Mouse (Mus musculus): Measurements from ENCODE around the gene Fam114a1. TPM values are rescaled to one million over a fixed set of nuclear protein-coding genes. Genes with fewer than 3 reads are reported as not detected.
A peak's percentile ranks its signal among the peaks of the same experiment; 100 is the strongest.

The Fam114a1 gene
- polyA plus RNA-seq, 1 experiment from 2014 or later = 50.2 TPM

- 84% methylated on average over 2 of the region's 2 CpGs for WGBS
Observed at GRCm38 (mm10) chr5:65076087-65076486, 106.2 kb downstream of the Fam114a1 start.

GRCm38 (mm10) chr5:65076748-65077147 lies 106.9 kb downstream of the Fam114a1 start:
- no peaks in the 10 kb centered on the region for H3K9me3 ChIP-seq (ENCODE audit: control insufficient read depth, low read depth, low read length)
- H3K4me1 ChIP-seq (ENCODE audit: control insufficient read depth, insufficient read depth, low read length) = no peaks in the 10 kb centered on the region
- H3K36me3 ChIP-seq (ENCODE audit: control insufficient read depth, insufficient read depth, low read length) = no peaks in the 10 kb centered on the region
- H3K4me3 ChIP-seq (ENCODE audit: low read depth, low read length) = no peak overlapping the region
- no peak overlapping the region for H3K27ac ChIP-seq (ENCODE audit: low read length)
- ATAC-seq (ENCODE audit: insufficient number of reproducible peaks, insufficient read depth, low FRiP score, low read depth) = no peak
- WGBS = 43% methylated on average over 3 of the region's 3 CpGs
- no peak overlapping the region for H3K9ac ChIP-seq (replicated peaks; ENCODE audit: low read depth, low read length)
- no peaks in the 10 kb centered on the region for H3K27me3 ChIP-seq (ENCODE audit: control insufficient read depth, insufficient read depth, low read length)
- H3K4me2 ChIP-seq (replicated peaks; ENCODE audit: low read depth, low read length) = no peak overlapping the region

More at GRCm38 (mm10) chr5:65076087-65076486, 106.2 kb downstream of the Fam114a1 start:
- no peaks in the 10 kb centered on the region for H3K36me3 ChIP-seq (ENCODE audit: control insufficient read depth, insufficient read depth, low read length)
- no peaks in the 10 kb centered on the region for H3K4me1 ChIP-seq (ENCODE audit: control insufficient read depth, insufficient read depth, low read length)
- no peak overlapping the region for H3K4me3 ChIP-seq (ENCODE audit: low read depth, low read length)
- H3K27ac ChIP-seq (ENCODE audit: low read length) = no peak overlapping the region
- H3K4me2 ChIP-seq (replicated peaks; ENCODE audit: low read depth, low read length) = no peak overlapping the region
- ATAC-seq (ENCODE audit: insufficient number of reproducible peaks, insufficient read depth, low FRiP score, low read depth) = no peak
- H3K9me3 ChIP-seq (ENCODE audit: control insufficient read depth, low read depth, low read length) = no peaks in the 10 kb centered on the region
- H3K27me3 ChIP-seq (ENCODE audit: control insufficient read depth, insufficient read depth, low read length) = no peaks in the 10 kb centered on the region
- no peak overlapping the region for H3K9ac ChIP-seq (replicated peaks; ENCODE audit: low read depth, low read length)

- WGBS = 94% methylated on average over 4 of the region's 4 CpGs
- ATAC-seq (ENCODE audit: insufficient number of reproducible peaks, insufficient read depth, low FRiP score, low read depth) = no peak
- H3K9ac ChIP-seq (replicated peaks; ENCODE audit: low read depth, low read length) = no peak overlapping the region
Observed at GRCm38 (mm10) chr5:65078081-65078480, 108.2 kb downstream of the Fam114a1 start.

GRCm38 (mm10) chr5:65079881-65080280 lies 110.0 kb downstream of the Fam114a1 start:
- Histone ChIP-seq H3K27ac (ENCODE audit: low read length) (no peak overlapping the region), H3K27me3 (ENCODE audit: control insufficient read depth, insufficient read depth, low read length) (no peaks in the 10 kb centered on the region), H3K4me2 (replicated peaks; ENCODE audit: low read depth, low read length) (peak overlapping the region; percentile 24), H3K4me3 (ENCODE audit: low read depth, low read length) (peak overlapping the region; percentile 15; the same call in 1 of the 2 replicates), H3K9me3 (ENCODE audit: control insufficient read depth, low read depth, low read length) (no peaks in the 10 kb centered on the region), H3K36me3 (ENCODE audit: control insufficient read depth, insufficient read depth, low read length) (no peaks in the 10 kb centered on the region), H3K4me1 (ENCODE audit: control insufficient read depth, insufficient read depth, low read length) (no peaks in the 10 kb centered on the region), H3K9ac (replicated peaks; ENCODE audit: low read depth, low read length) (peak overlapping the region; percentile 31; the same call in 1 of the 2 replicates)
- WGBS = 23% methylated on average over 9 of the region's 9 CpGs
- ATAC-seq (ENCODE audit: insufficient number of reproducible peaks, insufficient read depth, low FRiP score, low read depth) = no peak

More at GRCm38 (mm10) chr5:65078081-65078480, 108.2 kb downstream of the Fam114a1 start:
- Histone ChIP-seq H3K4me1 (ENCODE audit: control insufficient read depth, insufficient read depth, low read length) (no peaks in the 10 kb centered on the region), H3K4me2 (replicated peaks; ENCODE audit: low read depth, low read length) (no peak overlapping the region), H3K36me3 (ENCODE audit: control insufficient read depth, insufficient read depth, low read length) (no peaks in the 10 kb centered on the region), H3K4me3 (ENCODE audit: low read depth, low read length) (no peak overlapping the region), H3K27ac (ENCODE audit: low read length) (no peak overlapping the region), H3K27me3 (ENCODE audit: control insufficient read depth, insufficient read depth, low read length) (no peaks in the 10 kb centered on the region), H3K9me3 (ENCODE audit: control insufficient read depth, low read depth, low read length) (no peaks in the 10 kb centered on the region)

GRCm38 (mm10) chr5:65081836-65082235 lies 112.0 kb downstream of the Fam114a1 start:
- no peaks in the 10 kb centered on the region for H3K4me1 ChIP-seq (ENCODE audit: control insufficient read depth, insufficient read depth, low read length)
- no peak overlapping the region for H3K9ac ChIP-seq (replicated peaks; ENCODE audit: low read depth, low read length)
- H3K4me2 ChIP-seq (replicated peaks; ENCODE audit: low read depth, low read length) = no peak overlapping the region
- 83% methylated on average over 4 of the region's 4 CpGs for WGBS
- H3K9me3 ChIP-seq (ENCODE audit: control insufficient read depth, low read depth, low read length) = no peaks in the 10 kb centered on the region
- H3K27ac ChIP-seq (ENCODE audit: low read length) = no peak overlapping the region
- no peaks in the 10 kb centered on the region for H3K36me3 ChIP-seq (ENCODE audit: control insufficient read depth, insufficient read depth, low read length)
- no peaks in the 10 kb centered on the region for H3K27me3 ChIP-seq (ENCODE audit: control insufficient read depth, insufficient read depth, low read length)
- no peak for ATAC-seq (ENCODE audit: insufficient number of reproducible peaks, insufficient read depth, low FRiP score, low read depth)
- no peak overlapping the region for H3K4me3 ChIP-seq (ENCODE audit: low read depth, low read length)

GRCm38 (mm10) chr5:65086522-65086921 lies 116.7 kb downstream of the Fam114a1 start:
- no peaks in the 10 kb centered on the region for H3K4me1 ChIP-seq (ENCODE audit: control insufficient read depth, insufficient read depth, low read length)
- H3K4me3 ChIP-seq (ENCODE audit: low read depth, low read length) = no peak overlapping the region
- H3K9ac ChIP-seq (replicated peaks; ENCODE audit: low read depth, low read length) = no peak overlapping the region
- H3K27ac ChIP-seq (ENCODE audit: low read length) = no peak overlapping the region
- no peak for ATAC-seq (ENCODE audit: insufficient number of reproducible peaks, insufficient read depth, low FRiP score, low read depth)
- no peak overlapping the region for H3K4me2 ChIP-seq (replicated peaks; ENCODE audit: low read depth, low read length)
- no peaks in the 10 kb centered on the region for H3K36me3 ChIP-seq (ENCODE audit: control insufficient read depth, insufficient read depth, low read length)
- H3K9me3 ChIP-seq (ENCODE audit: control insufficient read depth, low read depth, low read length) = no peaks in the 10 kb centered on the region
- WGBS = 68% methylated on average over 6 of the region's 6 CpGs
- no peaks in the 10 kb centered on the region for H3K27me3 ChIP-seq (ENCODE audit: control insufficient read depth, insufficient read depth, low read length)

- H3K27ac ChIP-seq (ENCODE audit: low read length) = no peak overlapping the region
- no peak overlapping the region for H3K9ac ChIP-seq (replicated peaks; ENCODE audit: low read depth, low read length)
- H3K9me3 ChIP-seq (ENCODE audit: control insufficient read depth, low read depth, low read length) = no peaks in the 10 kb centered on the region
- no peak overlapping the region for H3K4me3 ChIP-seq (ENCODE audit: low read depth, low read length)
- no peak overlapping the region for H3K4me2 ChIP-seq (replicated peaks; ENCODE audit: low read depth, low read length)
- WGBS = 63% methylated on average over 3 of the region's 3 CpGs
- no peak for ATAC-seq (ENCODE audit: insufficient number of reproducible peaks, insufficient read depth, low FRiP score, low read depth)
- no peaks in the 10 kb centered on the region for H3K36me3 ChIP-seq (ENCODE audit: control insufficient read depth, insufficient read depth, low read length)
- H3K4me1 ChIP-seq (ENCODE audit: control insufficient read depth, insufficient read depth, low read length) = 0 out of 2 replicates have a peak, but pooled peaks cover 6% of the 10 kb centered on the region
- no peaks in the 10 kb centered on the region for H3K27me3 ChIP-seq (ENCODE audit: control insufficient read depth, insufficient read depth, low read length)
Observed at GRCm38 (mm10) chr5:65089707-65090106, 119.8 kb downstream of the Fam114a1 start.

- Histone ChIP-seq H3K4me3 (ENCODE audit: low read depth, low read length) (no peak overlapping the region), H3K9me3 (ENCODE audit: control insufficient read depth, low read depth, low read length) (no peaks in the 10 kb centered on the region), H3K27me3 (ENCODE audit: control insufficient read depth, insufficient read depth, low read length) (no peaks in the 10 kb centered on the region), H3K27ac (ENCODE audit: low read length) (no peak overlapping the region), H3K36me3 (ENCODE audit: control insufficient read depth, insufficient read depth, low read length) (no peaks in the 10 kb centered on the region), H3K9ac (replicated peaks; ENCODE audit: low read depth, low read length) (no peak overlapping the region), H3K4me2 (replicated peaks; ENCODE audit: low read depth, low read length) (no peak overlapping the region), H3K4me1 (ENCODE audit: control insufficient read depth, insufficient read depth, low read length) (0 out of 2 replicates have a peak, but pooled peaks cover 6% of the 10 kb centered on the region)
- WGBS = 58% methylated on average over 11 of the region's 11 CpGs
- ATAC-seq (ENCODE audit: insufficient number of reproducible peaks, insufficient read depth, low FRiP score, low read depth) = no peak
Observed at GRCm38 (mm10) chr5:65091184-65091858, 121.5 kb downstream of the Fam114a1 start.

Measured in stomach, embryonic 14.5 days (tissue).